Mouse (Mus musculus): Measurements from ENCODE around the gene Zcwpw1. TPM values are rescaled to one million over a fixed set of nuclear protein-coding genes. Genes with fewer than 3 reads are reported as not detected.

Gene Zcwpw1
- total and polyA plus RNA-seq, 2 experiments from 2014 or later, result 4.9 to 11.4 TPM

DNA sequence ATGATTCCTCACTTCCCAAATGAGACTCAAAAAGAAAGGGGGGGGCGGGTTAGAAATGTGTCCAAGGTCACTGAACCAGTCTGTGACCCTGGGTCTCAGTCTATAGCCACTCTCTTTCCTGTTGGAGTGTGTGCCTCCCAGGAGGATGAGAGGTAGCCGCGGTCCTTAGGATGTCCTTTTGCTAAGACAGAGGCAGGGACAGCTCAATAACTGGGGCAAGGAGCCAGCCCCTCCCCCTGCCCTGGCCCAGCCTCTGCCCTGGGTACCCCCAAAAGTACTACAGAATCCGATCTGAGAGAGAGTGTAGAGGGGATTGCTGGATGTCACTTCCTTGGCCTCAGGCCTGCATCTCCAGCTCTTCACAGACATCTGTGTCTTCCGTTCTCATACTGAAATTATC lies 32.2 kb upstream of the Zcwpw1 start:
- H3K27ac ChIP-seq, result peak overlapping the region; percentile 60; the same call in 1 of the 2 replicates
- DNase-seq (ENCODE audit: low spot score) (no peak), ATAC-seq (no peak)
- no peak overlapping the region for H3K4me3 ChIP-seq (ENCODE audit: low read length)
- WGBS, result 69% methylated on average over 5 of the region's 5 CpGs
- no peaks in the 10 kb centered on the region for H3K9me3 ChIP-seq (ENCODE audit: low read length)
- H3K27me3 ChIP-seq (ENCODE audit: insufficient read depth, low read length), result no peaks in the 10 kb centered on the region
- no peak overlapping the region for H3K4me2 ChIP-seq (ENCODE audit: low read depth, low read length)
- peaks cover 17% of the 10 kb centered on the region; the same call in 1 of the 2 replicates for H3K36me3 ChIP-seq (ENCODE audit: insufficient read depth, low read length)
- no peaks in the 10 kb centered on the region for H3K4me1 ChIP-seq (ENCODE audit: insufficient read depth, low read length)
- peak overlapping the region; percentile 15; the same call in 1 of the 2 replicates for H3K9ac ChIP-seq (replicated peaks; ENCODE audit: low read length)
- no peak for TF ChIP-seq CTCF (IDR thresholded peaks at IDR 0.05; ENCODE audit: low read depth)

GRCm38 (mm10) chr5:137756106-137756505 lies 31.5 kb upstream of the Zcwpw1 start:
- Histone ChIP-seq H3K4me2 (ENCODE audit: low read depth, low read length) (no peak overlapping the region), H3K4me3 (ENCODE audit: low read length) (no peak overlapping the region), H3K36me3 (ENCODE audit: insufficient read depth, low read length) (peaks cover 17% of the 10 kb centered on the region; the same call in 1 of the 2 replicates), H3K9me3 (ENCODE audit: low read length) (no peaks in the 10 kb centered on the region), H3K9ac (replicated peaks; ENCODE audit: low read length) (no peak overlapping the region), H3K4me1 (ENCODE audit: insufficient read depth, low read length) (no peaks in the 10 kb centered on the region), H3K27me3 (ENCODE audit: insufficient read depth, low read length) (no peaks in the 10 kb centered on the region), H3K27ac (peak overlapping the region; percentile 60; the same call in 1 of the 2 replicates)
- TF ChIP-seq CTCF (IDR thresholded peaks at IDR 0.05; ENCODE audit: low read depth), result no peak
- no peak for DNase-seq (ENCODE audit: low spot score)
- WGBS, result 50% methylated on average over 3 of the region's 3 CpGs
- no peak for ATAC-seq

GRCm38 (mm10) chr5:137756882-137757661 lies 30.5 kb upstream of the Zcwpw1 start:
- ATAC-seq (peak; percentile 34), DNase-seq (ENCODE audit: low spot score) (peak; percentile 93)
- H3K4me2 ChIP-seq (ENCODE audit: low read depth, low read length), result no peak overlapping the region
- H3K4me1 ChIP-seq (ENCODE audit: insufficient read depth, low read length), result no peaks in the 10 kb centered on the region
- peaks cover 8% of the 10 kb centered on the region; the same call in 1 of the 2 replicates for H3K36me3 ChIP-seq (ENCODE audit: insufficient read depth, low read length)
- no peak overlapping the region for H3K9ac ChIP-seq (replicated peaks; ENCODE audit: low read length)
- H3K4me3 ChIP-seq (ENCODE audit: low read length), result no peak overlapping the region
- no peaks in the 10 kb centered on the region for H3K9me3 ChIP-seq (ENCODE audit: low read length)
- WGBS, result 42% methylated on average over 10 of the region's 10 CpGs
- TF ChIP-seq CTCF (IDR thresholded peaks at IDR 0.05; ENCODE audit: low read depth), result peak; percentile 97
- no peaks in the 10 kb centered on the region for H3K27me3 ChIP-seq (ENCODE audit: insufficient read depth, low read length)
- H3K27ac ChIP-seq, result peak overlapping the region; percentile 82

DNA sequence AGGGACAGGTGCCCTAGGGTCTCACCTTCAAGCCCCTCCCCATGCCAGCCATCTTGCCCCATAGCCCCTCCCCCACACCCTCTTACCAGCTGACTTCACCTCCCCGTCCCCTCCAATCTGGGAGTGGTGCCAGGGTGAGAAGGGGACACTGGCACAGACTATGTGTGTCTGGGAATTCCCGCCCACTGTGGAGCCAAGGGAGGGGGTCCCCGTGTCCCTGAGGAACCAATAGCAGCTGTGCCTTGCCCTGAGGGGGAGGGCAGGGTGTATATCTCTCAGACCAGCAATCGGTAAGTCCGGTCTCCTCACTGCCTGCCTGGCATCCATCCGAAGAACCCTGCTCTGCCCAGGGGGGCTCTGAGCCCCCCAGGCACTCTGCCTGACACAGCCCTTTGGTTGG lies 29.7 kb upstream of the Zcwpw1 start:
- Histone ChIP-seq H3K27ac (peak overlapping the region; percentile 82), H3K9ac (replicated peaks; ENCODE audit: low read length) (peak overlapping the region; percentile 38; the same call in 1 of the 2 replicates), H3K4me2 (ENCODE audit: low read depth, low read length) (peak overlapping the region; percentile 47), H3K36me3 (ENCODE audit: insufficient read depth, low read length) (no peaks in the 10 kb centered on the region), H3K4me1 (ENCODE audit: insufficient read depth, low read length) (no peaks in the 10 kb centered on the region), H3K27me3 (ENCODE audit: insufficient read depth, low read length) (no peaks in the 10 kb centered on the region), H3K9me3 (ENCODE audit: low read length) (no peaks in the 10 kb centered on the region), H3K4me3 (ENCODE audit: low read length) (peak overlapping the region; percentile 22; the same call in 1 of the 2 replicates)
- no peak for TF ChIP-seq CTCF (IDR thresholded peaks at IDR 0.05; ENCODE audit: low read depth)
- ATAC-seq (peak; percentile 70), DNase-seq (ENCODE audit: low spot score) (peak; percentile 89)
- WGBS, result 29% methylated on average over 6 of the region's 6 CpGs

DNA sequence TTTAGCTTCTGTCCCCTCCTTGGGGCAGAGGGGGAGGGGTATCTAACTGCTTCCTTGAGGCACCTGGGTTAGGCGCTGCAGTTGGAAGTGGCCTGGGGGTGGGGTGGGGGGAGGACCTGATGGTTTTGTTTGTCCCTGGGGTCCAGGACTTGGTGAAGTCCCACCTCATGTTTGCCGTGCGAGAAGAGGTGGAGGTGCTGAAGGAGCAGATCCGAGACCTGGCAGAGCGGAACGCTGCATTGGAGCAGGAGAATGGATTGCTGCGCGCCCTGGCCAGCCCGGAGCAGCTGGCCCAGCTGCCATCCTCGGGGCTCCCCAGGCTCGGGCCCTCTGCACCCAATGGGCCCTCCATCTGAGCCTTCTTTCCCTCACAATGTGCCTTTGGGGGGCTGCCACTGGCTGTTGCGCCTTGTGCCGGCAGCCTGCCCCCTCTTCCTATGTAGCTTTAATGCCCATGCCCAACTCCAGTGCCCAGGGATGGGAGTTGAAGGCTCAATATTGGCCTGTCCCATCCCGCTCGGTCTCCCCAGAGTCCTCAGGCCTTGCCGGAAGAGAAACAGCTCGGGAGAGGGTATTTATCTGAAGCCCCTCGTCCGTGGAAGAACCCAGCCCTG lies 28.6 kb upstream of the Zcwpw1 start:
- H3K36me3 ChIP-seq (ENCODE audit: insufficient read depth, low read length), result no peaks in the 10 kb centered on the region
- H3K4me2 ChIP-seq (ENCODE audit: low read depth, low read length), result peak overlapping the region; percentile 47
- H3K4me3 ChIP-seq (ENCODE audit: low read length), result 0 out of 2 replicates have a peak overlapping the region, but pooled peaks have one; percentile 22
- H3K27me3 ChIP-seq (ENCODE audit: insufficient read depth, low read length), result no peaks in the 10 kb centered on the region
- H3K9me3 ChIP-seq (ENCODE audit: low read length), result no peaks in the 10 kb centered on the region
- peak overlapping the region; percentile 38; the same call in 1 of the 2 replicates for H3K9ac ChIP-seq (replicated peaks; ENCODE audit: low read length)
- 80% methylated on average over 19 of the region's 19 CpGs for WGBS
- DNase-seq (ENCODE audit: low spot score) (no peak), ATAC-seq (no peak)
- peak overlapping the region; percentile 82 for H3K27ac ChIP-seq
- no peaks in the 10 kb centered on the region for H3K4me1 ChIP-seq (ENCODE audit: insufficient read depth, low read length)
- no peak for TF ChIP-seq CTCF (IDR thresholded peaks at IDR 0.05; ENCODE audit: low read depth)

DNA sequence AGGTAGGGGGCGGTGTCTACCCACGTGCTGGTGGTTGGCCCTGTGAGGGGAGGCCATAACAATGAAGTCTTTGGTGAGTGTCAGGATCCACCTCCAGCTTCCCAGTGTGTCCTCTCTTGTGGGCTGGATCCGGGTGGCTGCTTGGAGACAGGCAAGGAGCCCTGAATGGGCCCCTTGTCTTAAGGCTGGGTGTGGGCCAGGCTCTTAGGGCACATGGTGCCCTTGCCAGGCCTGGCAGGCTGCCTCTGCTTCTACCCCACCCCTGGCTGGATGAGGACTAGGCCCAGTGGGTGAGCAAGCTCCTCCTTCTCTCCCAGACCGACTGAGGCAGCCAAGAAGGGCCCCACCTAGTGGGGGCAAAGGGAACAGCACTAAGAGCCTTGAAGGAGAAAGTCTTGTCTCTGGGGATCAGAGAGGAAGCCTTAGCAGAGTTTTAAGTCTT lies 27.6 kb upstream of the Zcwpw1 start:
- H3K36me3 ChIP-seq (ENCODE audit: insufficient read depth, low read length), result no peaks in the 10 kb centered on the region
- peak overlapping the region; percentile 82 for H3K27ac ChIP-seq
- H3K9ac ChIP-seq (replicated peaks; ENCODE audit: low read length), result no peak overlapping the region
- 20% methylated on average over 4 of the region's 4 CpGs for WGBS
- TF ChIP-seq CTCF (IDR thresholded peaks at IDR 0.05; ENCODE audit: low read depth), result peak; percentile 84
- H3K27me3 ChIP-seq (ENCODE audit: insufficient read depth, low read length), result no peaks in the 10 kb centered on the region
- DNase-seq (ENCODE audit: low spot score) (peak; percentile 95), ATAC-seq (peak; percentile 95)
- H3K4me2 ChIP-seq (ENCODE audit: low read depth, low read length), result no peak overlapping the region
- H3K4me3 ChIP-seq (ENCODE audit: low read length), result no peak overlapping the region
- no peaks in the 10 kb centered on the region for H3K9me3 ChIP-seq (ENCODE audit: low read length)
- no peaks in the 10 kb centered on the region for H3K4me1 ChIP-seq (ENCODE audit: insufficient read depth, low read length)

Data from hindbrain, postnatal 0 days (tissue).